Mouse (Mus musculus) ES-Bruce4 (cell line): ENCODE results near the gene Tex2.

Experiments
- CTCF ChIP-seq: IDR thresholded peaks from one replicate; pipeline ENCODE4 v1.8.1; 2011; ENCODE audit warnings: low read depth, low read length
- EP300 ChIP-seq: IDR thresholded peaks from 2 replicates; pipeline ENCODE4 v1.6.1; 2011; ENCODE audit warnings: low read depth, low read length; ENCODE audit not compliant: insufficient read depth
- POLR2A ChIP-seq: IDR thresholded peaks from one replicate; pipeline ENCODE4 v1.8.1; 2011; ENCODE audit warnings: low read length; ENCODE audit not compliant: insufficient read depth

DNA sequence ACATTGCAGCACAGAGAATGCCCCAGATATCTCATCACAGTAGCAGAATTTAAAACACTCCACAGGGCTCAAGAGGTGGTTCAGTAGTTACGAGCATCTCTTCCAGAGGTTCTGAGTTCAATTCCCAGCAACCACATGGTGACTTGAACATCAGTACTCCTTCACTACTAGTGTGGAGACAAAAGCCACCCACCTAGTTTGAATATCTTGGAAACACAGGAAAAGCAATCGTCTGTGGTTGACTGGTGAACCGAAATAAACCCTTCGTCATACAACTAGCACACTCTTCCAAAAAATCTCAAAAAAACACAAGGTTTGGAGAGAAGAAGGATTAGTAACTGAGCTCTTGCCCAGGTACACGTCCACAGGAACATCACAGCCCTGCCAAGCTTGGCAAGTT is 149.4 kb downstream of the Tex2 start:
- TF ChIP-seq POLR2A (no peak), CTCF (no peak), EP300 (no peak)
